In the genomic region with DNA sequence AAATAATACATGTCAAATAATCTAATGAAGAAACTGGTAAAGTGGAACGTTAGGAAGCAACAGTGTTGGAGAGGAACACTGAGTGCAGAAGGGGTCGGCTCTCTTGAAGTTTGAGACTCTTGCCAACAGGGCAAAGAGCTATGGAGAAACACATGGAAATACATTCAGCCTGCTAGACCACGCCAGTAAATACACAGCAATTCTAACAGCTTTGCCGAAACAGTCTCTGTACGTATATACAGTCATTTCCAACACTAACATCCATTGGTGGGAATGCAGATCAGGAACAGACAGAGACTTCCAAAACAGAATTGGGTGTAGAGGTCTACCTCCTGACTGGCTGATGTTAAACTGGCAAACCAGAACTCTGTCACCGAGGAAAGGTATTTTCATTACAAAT, we compare ENCODE assay signal across 12 mouse cellular contexts. TPM values are rescaled to one million over a fixed set of nuclear protein-coding genes. Genes with fewer than 3 reads are reported as not detected.
DNase-seq lines count a peak whose midpoint lies in the region; ATAC-seq and TF ChIP-seq lines count a peak whose summit lies in the region.
"Had no signal": no experiment of that assay in that cellular context is flagged by ENCODE, and none has a peak within 500 bp of the region (broad histone marks: within the 10 kb centered on the region; RNA-seq: fewer than 3 reads in every experiment).

No protein-coding gene starts in this region.

- no peak overlapping the region for H3K4me2 ChIP-seq in forebrain, embryonic 12.5 days
- H3K4me2 ChIP-seq in hindbrain, embryonic 14.5 days (replicated peaks) = no peak overlapping the region
- H3K4me2 ChIP-seq in midbrain, embryonic 16.5 days (ENCODE audit: low read length) = no peak overlapping the region

- no peak overlapping the region for H3K4me3 ChIP-seq in left cerebral cortex, adult 2 months
- no peak overlapping the region for H3K4me3 ChIP-seq in forebrain, embryonic 12.5 days (replicated peaks)
- H3K4me3 ChIP-seq in hindbrain, embryonic 14.5 days (replicated peaks; ENCODE audit: low read length) = no peak overlapping the region
- no peak overlapping the region for H3K4me3 ChIP-seq in midbrain, embryonic 16.5 days (ENCODE audit: low read depth, low read length)

- no peak overlapping the region for H3K9ac ChIP-seq in forebrain, embryonic 12.5 days
- H3K9ac ChIP-seq in hindbrain, embryonic 14.5 days = no peak overlapping the region
- H3K9ac ChIP-seq in midbrain, embryonic 16.5 days (ENCODE audit: low read depth, low read length) = no peak overlapping the region

- DNase-seq in left cerebral cortex, adult 2 months (ENCODE audit: extremely low spot score in 1 of 2, low spot score in 2 of 2) = no peak
- no peak for DNase-seq in left cerebral cortex, adult 18-20 months (ENCODE audit: low spot score in 2 of 2)
- DNase-seq in hindbrain, embryonic 14.5 days (ENCODE audit: low spot score) = no peak
- no peak for DNase-seq in cerebellum, adult 18-20 months
- DNase-seq in yolk sac, embryonic 10.5 days (ENCODE audit: low spot score) = no peak
- DNase-seq: adrenal gland, postnatal 25 days; cerebellum, adult 9-11 months; lung, postnatal 14 days had no signal

- no peak for ATAC-seq in forebrain, embryonic 12.5 days (ENCODE audit: low FRiP score)
- ATAC-seq in hindbrain, embryonic 14.5 days (ENCODE audit: low FRiP score) = no peak
- no peak for ATAC-seq in midbrain, embryonic 16.5 days

- peaks cover 4% of the 10 kb centered on the region; the same call in 1 of the 2 replicates for H3K36me3 ChIP-seq in forebrain, embryonic 12.5 days (replicated peaks)
- no peaks in the 10 kb centered on the region for H3K36me3 ChIP-seq in hindbrain, embryonic 14.5 days (replicated peaks; ENCODE audit: control insufficient read depth, insufficient read depth)
- no peaks in the 10 kb centered on the region for H3K36me3 ChIP-seq in midbrain, embryonic 16.5 days (ENCODE audit: control insufficient read depth, insufficient read depth, low read length)

- TF ChIP-seq CTCF in left cerebral cortex, adult 2 months (IDR thresholded peaks at IDR 0.05) = no peak

- peak overlapping the region; percentile 26; the same call in 1 of the 2 replicates for H3K27ac ChIP-seq in left cerebral cortex, adult 2 months
- H3K27ac ChIP-seq in forebrain, embryonic 12.5 days = peak overlapping the region; percentile 81
- peak overlapping the region; percentile 81 for H3K27ac ChIP-seq in hindbrain, embryonic 14.5 days
- H3K27ac ChIP-seq in midbrain, embryonic 16.5 days (ENCODE audit: low read length) = peak overlapping the region; percentile 87

- no peaks in the 10 kb centered on the region for H3K27me3 ChIP-seq in forebrain, embryonic 12.5 days
- no peaks in the 10 kb centered on the region for H3K27me3 ChIP-seq in hindbrain, embryonic 14.5 days (ENCODE audit: control insufficient read depth, insufficient read depth, low read length)
- H3K27me3 ChIP-seq in midbrain, embryonic 16.5 days (ENCODE audit: control insufficient read depth, insufficient read depth, low read depth, low read length) = no peaks in the 10 kb centered on the region

- H3K4me1 ChIP-seq in forebrain, embryonic 12.5 days = peaks cover 52% of the 10 kb centered on the region
- H3K4me1 ChIP-seq in hindbrain, embryonic 14.5 days (replicated peaks; ENCODE audit: control insufficient read depth, insufficient read depth, low read length) = peaks cover 49% of the 10 kb centered on the region
- H3K4me1 ChIP-seq in midbrain, embryonic 16.5 days (ENCODE audit: control insufficient read depth, insufficient read depth, low read length) = peaks cover 41% of the 10 kb centered on the region

- no peaks in the 10 kb centered on the region for H3K9me3 ChIP-seq in forebrain, embryonic 12.5 days
- H3K9me3 ChIP-seq in hindbrain, embryonic 14.5 days (ENCODE audit: control insufficient read depth, low read length) = no peaks in the 10 kb centered on the region
- H3K9me3 ChIP-seq in midbrain, embryonic 16.5 days (replicated peaks; ENCODE audit: control insufficient read depth, low read length, poor library complexity, severe bottlenecking) = no peaks in the 10 kb centered on the region

- 78% methylated on average over 6 of the region's 6 CpGs for WGBS in forebrain, embryonic 12.5 days
- WGBS in hindbrain, embryonic 14.5 days = 78% methylated on average over 6 of the region's 6 CpGs
- WGBS in midbrain, embryonic 16.5 days = 73% methylated on average over 6 of the region's 6 CpGs

- intact Hi-C loops in left cerebral cortex, adult 2 months (cut with DNase I) = no loop called here

RNA-seq across cellular contexts. Expression of gene Cpa1, which starts 14.5 kb away (rescaled TPM):
- total RNA-seq in left cerebral cortex, adult 2 months (2021) = not detected
- not detected for total RNA-seq in left cerebral cortex, adult 18-20 months (2021)
- 0.24 TPM in 1 of 2 replicates, not detected in the other for polyA plus RNA-seq in forebrain, embryonic 12.5 days (2016; fragmentation: Nextera tagmentation; extraction: Ambion mirVana)
- 0.78 and 0.96 TPM in 2 replicates for polyA plus RNA-seq in hindbrain, embryonic 14.5 days (2014; fragmentation: Nextera tagmentation; extraction: Ambion mirVana)
- 0.90 and 0.91 TPM in 2 replicates for polyA plus RNA-seq in midbrain, embryonic 16.5 days (2015; fragmentation: Nextera tagmentation; extraction: Ambion mirVana)
- total RNA-seq: adrenal gland, postnatal 25 days; ES-E14; hematopoietic stem cell, adult 5-6 weeks had no signal

RNA-seq across cellular contexts. Expression of gene Cep41, which starts 40.0 kb away (rescaled TPM):
- total RNA-seq in left cerebral cortex, adult 2 months (2021) = 1 to 10 TPM; 6.5 to 9.2 TPM
- 1 to 10 TPM; 6.4 to 7.0 TPM for total RNA-seq in left cerebral cortex, adult 18-20 months (2021)
- polyA plus RNA-seq in forebrain, embryonic 12.5 days (2016; fragmentation: Nextera tagmentation; extraction: Ambion mirVana) = 23.3 and 25.1 TPM in 2 replicates
- polyA plus RNA-seq in hindbrain, embryonic 14.5 days (2014; fragmentation: Nextera tagmentation; extraction: Ambion mirVana) = 12.2 and 13.7 TPM in 2 replicates
- polyA plus RNA-seq in midbrain, embryonic 16.5 days (2015; fragmentation: Nextera tagmentation; extraction: Ambion mirVana) = 13.2 and 17.1 TPM in 2 replicates

RNA-seq across cellular contexts. Expression of gene Cpa5, which starts 42.7 kb away (rescaled TPM):
- total RNA-seq in left cerebral cortex, adult 2 months (2021) = not detected
- total RNA-seq in left cerebral cortex, adult 18-20 months (2021) = not detected
- polyA plus RNA-seq in forebrain, embryonic 12.5 days (2016; fragmentation: Nextera tagmentation; extraction: Ambion mirVana) = 0.21 and 0.24 TPM in 2 replicates
- polyA plus RNA-seq in hindbrain, embryonic 14.5 days (2014; fragmentation: Nextera tagmentation; extraction: Ambion mirVana) = 0.16 and 0.17 TPM in 2 replicates
- polyA plus RNA-seq in midbrain, embryonic 16.5 days (2015; fragmentation: Nextera tagmentation; extraction: Ambion mirVana) = not detected in 2 replicates
- total RNA-seq: adrenal gland, postnatal 25 days; ES-E14; hematopoietic stem cell, adult 5-6 weeks had no signal

Comparison
In these comparisons a context has a peak if more than half of its experiments do, and no peak if none do; other contexts are left out.
1. H3K27ac ChIP-seq: peak in every context shown above with its lines; median percentile 87 in midbrain, embryonic 16.5 days; 81 in forebrain, embryonic 12.5 days; 81 in hindbrain, embryonic 14.5 days; 26 in left cerebral cortex, adult 2 months.